Mouse (Mus musculus): ENCODE results near the gene Pik3r3. TPM values are rescaled to one million over a fixed set of nuclear protein-coding genes. Genes with fewer than 3 reads are reported as not detected.

The Pik3r3 gene
- polyA plus RNA-seq, 1 experiment, result 31.6 TPM

DNA sequence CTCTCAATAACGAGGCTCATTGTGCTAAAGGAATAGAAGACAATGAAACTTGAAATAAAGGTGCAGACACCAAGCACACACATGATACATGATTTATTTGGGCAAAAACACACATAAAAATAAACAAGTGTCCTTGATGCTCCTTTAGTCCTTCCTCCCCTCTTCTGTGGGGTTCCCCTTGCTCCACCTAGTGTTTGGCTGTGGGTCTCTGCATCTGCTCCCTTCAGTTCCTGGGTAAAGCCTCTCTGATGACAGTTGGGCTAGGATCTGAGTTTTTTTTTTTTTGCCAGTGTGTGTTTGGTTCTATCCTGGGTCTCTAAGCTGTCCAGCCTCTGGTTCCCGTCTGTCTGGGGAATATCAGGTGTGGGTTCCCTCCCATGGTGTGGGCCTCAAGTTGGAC is 60.8 kb downstream of the Pik3r3 start:
- no peak for TF ChIP-seq POLR2A (IDR thresholded peaks at IDR 0.05; ENCODE audit: low read depth, low read length)
- no peak for TF ChIP-seq CTCF (IDR thresholded peaks at IDR 0.05; ENCODE audit: borderline replicate concordance, insufficient read depth, low read length)
- H3K4me1 ChIP-seq (ENCODE audit: control insufficient read depth, insufficient read depth, low read length), result no peaks in the 10 kb centered on the region
- no peak overlapping the region for H3K4me3 ChIP-seq (ENCODE audit: insufficient read depth, low read length)
- no peak overlapping the region for H3K27ac ChIP-seq (ENCODE audit: insufficient read depth, low read length)

DNA sequence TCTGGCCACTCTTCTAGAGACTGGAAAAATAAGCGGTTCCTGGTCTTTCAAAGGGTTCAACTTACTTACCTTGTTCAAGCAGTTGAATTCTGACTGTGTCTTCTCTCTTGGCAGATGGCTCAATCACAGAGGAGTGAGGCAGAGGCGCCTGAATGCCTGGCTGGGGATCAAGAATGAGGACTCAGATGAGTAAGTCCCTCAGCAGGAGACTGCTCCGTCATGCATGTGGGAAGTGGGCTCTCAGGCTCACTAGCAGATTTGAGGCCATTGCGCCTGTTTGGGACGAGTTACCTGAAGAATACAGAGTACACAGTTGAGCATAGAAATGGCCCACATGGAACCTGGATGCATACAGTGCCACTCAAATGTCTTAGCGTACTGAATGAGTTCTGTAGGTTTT is 70.1 kb downstream of the Pik3r3 start:
- H3K27ac ChIP-seq (ENCODE audit: insufficient read depth, low read length), result no peak overlapping the region
- TF ChIP-seq CTCF (IDR thresholded peaks at IDR 0.05; ENCODE audit: borderline replicate concordance, insufficient read depth, low read length), result no peak
- no peak for TF ChIP-seq POLR2A (IDR thresholded peaks at IDR 0.05; ENCODE audit: low read depth, low read length)
- no peaks in the 10 kb centered on the region for H3K4me1 ChIP-seq (ENCODE audit: control insufficient read depth, insufficient read depth, low read length)
- no peak overlapping the region for H3K4me3 ChIP-seq (ENCODE audit: insufficient read depth, low read length)

DNA sequence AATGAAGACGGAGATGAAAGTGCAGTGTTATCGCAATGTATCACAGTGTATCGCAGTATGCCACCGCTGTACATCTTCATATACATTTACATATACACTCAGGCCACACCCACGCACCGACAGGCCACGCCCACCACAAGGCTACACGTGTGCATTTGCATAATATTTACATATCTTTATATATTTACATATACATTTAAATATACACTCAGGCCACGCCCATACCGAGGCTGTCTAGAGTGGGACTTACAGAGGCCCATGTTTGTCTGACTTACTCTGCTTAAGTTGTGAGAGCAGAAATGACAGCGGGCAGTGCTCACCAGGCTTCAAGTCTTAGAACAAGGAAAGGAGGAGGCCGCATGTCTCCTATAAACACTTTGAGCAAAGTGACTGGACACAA is 71.9 kb downstream of the Pik3r3 start:
- no peak overlapping the region for H3K27ac ChIP-seq (ENCODE audit: insufficient read depth, low read length)
- no peaks in the 10 kb centered on the region for H3K4me1 ChIP-seq (ENCODE audit: control insufficient read depth, insufficient read depth, low read length)
- no peak for TF ChIP-seq CTCF (IDR thresholded peaks at IDR 0.05; ENCODE audit: borderline replicate concordance, insufficient read depth, low read length)
- TF ChIP-seq POLR2A (IDR thresholded peaks at IDR 0.05; ENCODE audit: low read depth, low read length), result no peak
- H3K4me3 ChIP-seq (ENCODE audit: insufficient read depth, low read length), result no peak overlapping the region

DNA sequence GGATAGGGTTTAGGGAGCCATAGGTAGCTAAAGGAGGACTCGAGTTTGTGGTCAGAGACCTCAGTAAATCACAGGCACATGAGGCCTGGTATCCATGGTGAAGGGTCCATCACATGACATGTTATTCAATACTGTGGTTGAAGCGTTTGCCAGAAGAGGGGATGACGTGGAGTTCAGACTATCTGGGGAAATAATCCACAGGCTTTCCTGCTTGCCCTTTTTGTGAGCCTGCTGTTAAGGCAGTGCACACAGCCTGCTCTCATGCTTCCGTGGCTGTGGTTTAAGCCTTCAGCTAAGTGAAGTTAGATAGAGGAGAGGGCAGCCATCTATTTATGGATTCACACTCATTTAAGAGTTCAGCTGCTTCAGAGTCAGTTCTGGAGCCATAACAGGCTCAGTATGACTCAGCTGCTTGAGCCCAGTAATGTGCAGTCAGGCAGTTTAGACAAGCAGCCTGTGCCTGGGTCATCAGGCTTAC is 79.5 kb downstream of the Pik3r3 start:
- TF ChIP-seq CTCF (IDR thresholded peaks at IDR 0.05; ENCODE audit: borderline replicate concordance, insufficient read depth, low read length) (no peak), POLR2A (IDR thresholded peaks at IDR 0.05; ENCODE audit: low read depth, low read length) (no peak)
- peaks cover 14% of the 10 kb centered on the region; the same call in 1 of the 2 replicates for H3K4me1 ChIP-seq (ENCODE audit: control insufficient read depth, insufficient read depth, low read length)
- no peak overlapping the region for H3K4me3 ChIP-seq (ENCODE audit: insufficient read depth, low read length)
- peak overlapping the region; percentile 66 for H3K27ac ChIP-seq (ENCODE audit: insufficient read depth, low read length)

GRCm38 (mm10) chr4:116304551-116304950 is 83.1 kb downstream of the Pik3r3 start:
- Histone ChIP-seq H3K27ac (ENCODE audit: insufficient read depth, low read length) (no peak overlapping the region), H3K4me3 (ENCODE audit: insufficient read depth, low read length) (no peak overlapping the region), H3K4me1 (ENCODE audit: control insufficient read depth, insufficient read depth, low read length) (peaks cover 14% of the 10 kb centered on the region; the same call in 1 of the 2 replicates)
- TF ChIP-seq POLR2A (IDR thresholded peaks at IDR 0.05; ENCODE audit: low read depth, low read length) (no peak), CTCF (IDR thresholded peaks at IDR 0.05; ENCODE audit: borderline replicate concordance, insufficient read depth, low read length) (no peak)

DNA sequence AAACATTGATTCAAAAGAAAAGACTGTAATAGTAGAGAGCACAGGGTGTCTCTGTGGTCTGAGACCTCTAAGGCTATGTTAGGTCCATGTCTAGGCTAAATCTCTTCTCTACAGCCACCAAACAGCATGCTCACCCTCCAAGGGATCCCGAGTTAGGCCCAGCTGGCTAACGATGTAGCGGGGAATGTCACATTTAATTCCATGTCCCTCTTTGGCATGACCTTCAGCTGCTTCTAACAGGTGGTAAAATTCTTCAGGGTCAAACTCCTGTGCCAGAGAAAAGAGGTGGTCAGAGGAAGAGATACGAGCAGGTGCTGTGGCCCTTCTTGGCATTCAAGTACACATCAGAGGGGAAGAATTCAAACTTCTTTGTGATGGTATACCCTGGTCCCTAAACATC is 96.2 kb downstream of the Pik3r3 start:
- Histone ChIP-seq H3K27ac (ENCODE audit: insufficient read depth, low read length) (no peak overlapping the region), H3K4me1 (ENCODE audit: control insufficient read depth, insufficient read depth, low read length) (no peaks in the 10 kb centered on the region), H3K4me3 (ENCODE audit: insufficient read depth, low read length) (no peak overlapping the region)
- TF ChIP-seq POLR2A (IDR thresholded peaks at IDR 0.05; ENCODE audit: low read depth, low read length) (no peak), CTCF (IDR thresholded peaks at IDR 0.05; ENCODE audit: borderline replicate concordance, insufficient read depth, low read length) (no peak)

DNA sequence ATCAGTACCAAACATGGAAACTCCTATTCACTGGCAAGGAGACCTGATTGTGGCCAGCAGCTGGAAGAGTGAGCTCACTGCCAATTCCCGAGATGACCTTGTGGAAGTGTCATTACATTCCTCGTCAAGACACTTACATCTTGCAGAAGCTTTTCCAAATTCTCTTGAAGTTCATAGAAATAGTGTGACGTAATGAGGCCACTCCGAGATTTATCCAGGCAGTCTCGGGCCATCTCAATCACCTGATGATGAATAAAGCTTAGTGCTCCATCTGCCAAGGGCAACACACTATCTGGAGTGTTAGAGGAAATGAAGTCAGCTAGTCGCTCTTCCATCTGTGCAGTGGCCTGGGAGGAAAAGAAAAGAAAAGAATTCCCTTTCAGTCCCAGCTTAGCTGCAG is 100.7 kb downstream of the Pik3r3 start:
- Histone ChIP-seq H3K4me1 (ENCODE audit: control insufficient read depth, insufficient read depth, low read length) (no peaks in the 10 kb centered on the region), H3K27ac (ENCODE audit: insufficient read depth, low read length) (no peak overlapping the region), H3K4me3 (ENCODE audit: insufficient read depth, low read length) (no peak overlapping the region)
- no peak for TF ChIP-seq CTCF (IDR thresholded peaks at IDR 0.05; ENCODE audit: borderline replicate concordance, insufficient read depth, low read length)
- no peak for TF ChIP-seq POLR2A (IDR thresholded peaks at IDR 0.05; ENCODE audit: low read depth, low read length)

- Histone ChIP-seq H3K27ac (ENCODE audit: insufficient read depth, low read length) (no peak overlapping the region), H3K4me3 (ENCODE audit: insufficient read depth, low read length) (no peak overlapping the region), H3K4me1 (ENCODE audit: control insufficient read depth, insufficient read depth, low read length) (no peaks in the 10 kb centered on the region)
- TF ChIP-seq CTCF (IDR thresholded peaks at IDR 0.05; ENCODE audit: borderline replicate concordance, insufficient read depth, low read length) (no peak), POLR2A (IDR thresholded peaks at IDR 0.05; ENCODE audit: low read depth, low read length) (no peak)
Observed at GRCm38 (mm10) chr4:116329256-116329655, 107.8 kb downstream of the Pik3r3 start.

DNA sequence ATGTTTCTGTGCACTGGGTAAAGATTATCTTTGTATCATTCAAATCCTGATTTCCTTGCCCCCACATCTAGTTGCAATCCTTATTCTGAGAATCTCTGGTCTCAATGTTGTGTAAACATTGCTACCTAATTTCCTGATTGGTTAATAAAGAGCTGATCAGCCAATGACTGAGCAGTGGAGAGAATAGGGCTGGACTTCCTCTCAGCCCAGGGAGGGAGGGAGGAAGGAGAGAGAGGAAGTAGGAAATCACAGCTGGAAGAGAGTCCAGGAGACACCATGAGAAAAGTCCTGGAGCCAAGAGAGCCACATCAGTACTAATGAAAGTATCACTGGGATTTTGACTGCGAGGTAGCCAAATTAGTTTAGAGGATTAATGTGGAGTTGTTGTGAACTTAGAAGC is 114.9 kb downstream of the Pik3r3 start:
- no peak overlapping the region for H3K27ac ChIP-seq (ENCODE audit: insufficient read depth, low read length)
- no peak for TF ChIP-seq CTCF (IDR thresholded peaks at IDR 0.05; ENCODE audit: borderline replicate concordance, insufficient read depth, low read length)
- no peak for TF ChIP-seq POLR2A (IDR thresholded peaks at IDR 0.05; ENCODE audit: low read depth, low read length)
- H3K4me1 ChIP-seq (ENCODE audit: control insufficient read depth, insufficient read depth, low read length), result no peaks in the 10 kb centered on the region
- H3K4me3 ChIP-seq (ENCODE audit: insufficient read depth, low read length), result no peak overlapping the region

DNA sequence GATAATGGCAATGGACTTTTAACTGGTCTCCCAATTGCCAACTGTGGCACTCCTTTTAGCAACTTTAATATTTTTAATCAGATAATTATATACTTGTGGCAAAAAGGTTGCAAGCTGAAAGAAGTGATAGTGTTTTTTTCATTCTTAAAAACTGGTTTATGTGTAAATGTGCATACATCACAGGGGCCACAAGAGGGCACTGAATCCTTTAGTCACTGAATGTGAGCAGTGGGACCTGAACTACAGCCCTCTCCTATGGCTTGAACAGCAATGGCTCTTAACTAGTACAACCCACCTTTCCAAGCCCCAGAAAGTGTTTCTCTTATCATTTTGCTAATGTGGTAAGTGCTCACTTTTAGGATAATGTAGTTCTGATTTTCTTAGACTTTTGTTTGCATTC is 120.7 kb downstream of the Pik3r3 start:
- TF ChIP-seq CTCF (IDR thresholded peaks at IDR 0.05; ENCODE audit: borderline replicate concordance, insufficient read depth, low read length) (peak; percentile 26; the same call in 1 of the 2 replicates), POLR2A (IDR thresholded peaks at IDR 0.05; ENCODE audit: low read depth, low read length) (no peak)
- Histone ChIP-seq H3K4me3 (ENCODE audit: insufficient read depth, low read length) (no peak overlapping the region), H3K27ac (ENCODE audit: insufficient read depth, low read length) (no peak overlapping the region), H3K4me1 (ENCODE audit: control insufficient read depth, insufficient read depth, low read length) (no peaks in the 10 kb centered on the region)

GRCm38 (mm10) chr4:116352496-116352895 is 131.1 kb downstream of the Pik3r3 start:
- TF ChIP-seq POLR2A (IDR thresholded peaks at IDR 0.05; ENCODE audit: low read depth, low read length) (no peak), CTCF (IDR thresholded peaks at IDR 0.05; ENCODE audit: borderline replicate concordance, insufficient read depth, low read length) (no peak)
- no peak overlapping the region for H3K27ac ChIP-seq (ENCODE audit: insufficient read depth, low read length)
- no peaks in the 10 kb centered on the region for H3K4me1 ChIP-seq (ENCODE audit: control insufficient read depth, insufficient read depth, low read length)
- no peak overlapping the region for H3K4me3 ChIP-seq (ENCODE audit: insufficient read depth, low read length)

Other genes starting within 250 kb of the Pik3r3 start
- gene Faah, start 203.7 kb upstream of the Pik3r3 start, polyA plus RNA-seq (2011; ENCODE audit: insufficient read length, low read depth, missing spikeins), result not detected in 2 replicates
- 13.0 and 17.6 TPM in 2 replicates for gene Nsun4, start 167.7 kb upstream of the Pik3r3 start, polyA plus RNA-seq (2011; ENCODE audit: insufficient read length, low read depth, missing spikeins)
- gene Uqcrh, start 146.5 kb upstream of the Pik3r3 start, polyA plus RNA-seq (2011; ENCODE audit: insufficient read length, low read depth, missing spikeins), result 360 and 404 TPM in 2 replicates
- gene Lrrc41, start 146.3 kb upstream of the Pik3r3 start, polyA plus RNA-seq (2011; ENCODE audit: insufficient read length, low read depth, missing spikeins), result 71.6 and 81.9 TPM in 2 replicates
- gene Rad54l, start 97.9 kb upstream of the Pik3r3 start, polyA plus RNA-seq (2011; ENCODE audit: insufficient read length, low read depth, missing spikeins), result 7.6 and 12.9 TPM in 2 replicates
- gene Pomgnt1, start 97.8 kb upstream of the Pik3r3 start, polyA plus RNA-seq (2011; ENCODE audit: insufficient read length, low read depth, missing spikeins), result 49.5 and 54.4 TPM in 2 replicates
- gene Lurap1, start 70.3 kb upstream of the Pik3r3 start, polyA plus RNA-seq (2011; ENCODE audit: insufficient read length, low read depth, missing spikeins), result 2.5 TPM in 2 replicates
- not detected in 2 replicates for gene Tspan1, start 54.0 kb upstream of the Pik3r3 start, polyA plus RNA-seq (2011; ENCODE audit: insufficient read length, low read depth, missing spikeins)
- gene 1700042G07Rik, start 48.2 kb upstream of the Pik3r3 start, polyA plus RNA-seq (2011; ENCODE audit: insufficient read length, low read depth, missing spikeins), result not detected in 2 replicates
- gene Gm49337, start 48.2 kb upstream of the Pik3r3 start, polyA plus RNA-seq (2011; ENCODE audit: insufficient read length, low read depth, missing spikeins), result 0.62 and 2.7 TPM in 2 replicates
- gene Mast2, start 242.6 kb downstream of the Pik3r3 start, polyA plus RNA-seq (2011; ENCODE audit: insufficient read length, low read depth, missing spikeins), result 59.4 and 64.3 TPM in 2 replicates